14 mouse cellular contexts compared by ENCODE assay signal in the genomic region with DNA sequence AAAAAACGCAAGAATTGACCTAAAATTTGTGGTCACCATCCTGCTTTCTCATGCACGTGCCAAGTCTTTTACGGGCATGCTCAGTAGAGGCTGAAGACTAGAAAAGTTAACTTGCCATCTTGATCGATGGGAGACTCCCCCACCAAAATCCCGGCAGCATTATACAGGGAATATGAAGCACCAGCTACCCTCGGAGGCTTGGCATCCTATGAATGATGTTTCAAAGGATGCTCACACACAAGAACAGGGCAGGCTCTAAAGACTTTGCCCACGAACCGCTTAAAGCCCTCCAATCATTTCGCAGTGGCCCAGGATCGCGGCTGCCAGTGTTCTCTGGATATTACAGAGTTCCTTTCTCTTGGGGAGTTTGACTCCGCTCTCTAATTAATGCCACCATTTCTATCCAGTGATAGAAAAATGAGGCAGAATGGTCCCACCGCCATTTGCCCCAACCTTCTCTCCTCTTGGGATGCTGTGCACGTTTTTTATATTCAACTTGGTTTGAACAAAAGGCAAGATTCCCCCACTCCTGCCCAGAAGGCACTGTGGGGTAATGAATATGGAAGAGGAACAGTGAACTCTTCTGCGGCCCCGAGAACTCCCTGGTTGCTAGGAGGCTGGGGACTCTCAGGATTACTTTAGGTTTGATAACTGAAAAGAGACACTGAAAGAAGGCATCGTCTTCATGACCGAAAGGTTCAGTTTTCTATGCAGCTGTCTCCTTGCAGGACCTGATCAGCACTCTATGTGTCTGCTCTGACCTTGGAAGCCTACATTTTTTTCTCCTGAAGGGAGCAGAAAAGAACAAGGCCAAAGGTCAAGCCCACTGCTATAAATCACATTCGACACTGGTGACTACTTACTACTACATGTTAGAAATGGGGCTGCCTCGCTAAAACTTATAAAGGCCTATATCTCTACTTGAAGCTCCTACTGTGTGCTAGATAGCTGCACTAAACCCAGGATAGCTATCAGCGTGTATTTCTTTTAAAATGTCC.
DNase-seq lines count a peak whose midpoint lies in the region; ATAC-seq and TF ChIP-seq lines count a peak whose summit lies in the region.
"Had no signal": no experiment of that assay in that cellular context is flagged by ENCODE, and none has a peak within 500 bp of the region (broad histone marks: within the 10 kb centered on the region; RNA-seq: fewer than 3 reads in every experiment).

No protein-coding gene starts in this region.

- no peaks in the 10 kb centered on the region for H3K9me3 ChIP-seq in forebrain, embryonic 10.5 days
- no peaks in the 10 kb centered on the region for H3K9me3 ChIP-seq in hindbrain, embryonic 15.5 days
- H3K9me3 ChIP-seq in midbrain, embryonic 16.5 days (replicated peaks; ENCODE audit: control insufficient read depth, low read length, poor library complexity, severe bottlenecking) = no peaks in the 10 kb centered on the region

- DNase-seq in brain, embryonic 14.5 days (ENCODE audit: low read depth) = peak; percentile 91
- DNase-seq in forebrain, embryonic 10.5 days (ENCODE audit: extremely low spot score, low spot score) = peak; percentile 22
- DNase-seq in layer of hippocampus, adult 11-12 months (ENCODE audit: low spot score) = no peak
- no peak for DNase-seq in kidney, postnatal 4 days
- DNase-seq in right cerebral cortex, postnatal 10 days (ENCODE audit: low spot score in 2 of 2) = no peak
- DNase-seq: cerebellum, adult 8-10 months; heart, postnatal 14 days; kidney, adult 8-10 months; layer of hippocampus, postnatal 36 days; lung, postnatal 4 days had no signal

- no peak for ATAC-seq in hindbrain, embryonic 15.5 days (ENCODE audit: low FRiP score, low read depth)
- no peak for ATAC-seq in midbrain, embryonic 16.5 days
- no peak for ATAC-seq in inflammation-experienced regulatory T-cells, adult 6 months
- ATAC-seq: Patski had no signal

- 67% methylated on average over 21 of the region's 21 CpGs for WGBS in forebrain, embryonic 10.5 days
- 14% methylated on average over 21 of the region's 21 CpGs for WGBS in hindbrain, embryonic 15.5 days
- WGBS in midbrain, embryonic 16.5 days = 14% methylated on average over 21 of the region's 21 CpGs

- peak overlapping the region; percentile 81 for H3K4me2 ChIP-seq in hindbrain, embryonic 15.5 days
- peak overlapping the region; percentile 92 for H3K4me2 ChIP-seq in midbrain, embryonic 16.5 days (ENCODE audit: low read length)

- no peak for TF ChIP-seq CTCF in brain, embryonic 14.5 days (IDR thresholded peaks at IDR 0.05; ENCODE audit: borderline replicate concordance, extremely low read depth, insufficient read depth, insufficient read length)

- H3K27me3 ChIP-seq in forebrain, embryonic 10.5 days (ENCODE audit: poor library complexity, severe bottlenecking) = no peaks in the 10 kb centered on the region
- no peaks in the 10 kb centered on the region for H3K27me3 ChIP-seq in hindbrain, embryonic 15.5 days
- H3K27me3 ChIP-seq in midbrain, embryonic 16.5 days (ENCODE audit: control insufficient read depth, insufficient read depth, low read depth, low read length) = no peaks in the 10 kb centered on the region
- H3K27me3 ChIP-seq: Patski had no signal

- H3K4me3 ChIP-seq in forebrain, embryonic 10.5 days = peak overlapping the region; percentile 94
- H3K4me3 ChIP-seq in hindbrain, embryonic 15.5 days = peak overlapping the region; percentile 59
- peak overlapping the region; percentile 91 for H3K4me3 ChIP-seq in midbrain, embryonic 16.5 days (ENCODE audit: low read depth, low read length)

- H3K36me3 ChIP-seq in forebrain, embryonic 10.5 days (replicated peaks) = peaks cover 28% of the 10 kb centered on the region
- H3K36me3 ChIP-seq in hindbrain, embryonic 15.5 days = no peaks in the 10 kb centered on the region
- H3K36me3 ChIP-seq in midbrain, embryonic 16.5 days (ENCODE audit: control insufficient read depth, insufficient read depth, low read length) = no peaks in the 10 kb centered on the region

- peaks cover 81% of the 10 kb centered on the region for H3K4me1 ChIP-seq in forebrain, embryonic 10.5 days
- H3K4me1 ChIP-seq in hindbrain, embryonic 15.5 days (replicated peaks) = peaks cover 68% of the 10 kb centered on the region
- peaks cover 56% of the 10 kb centered on the region for H3K4me1 ChIP-seq in midbrain, embryonic 16.5 days (ENCODE audit: control insufficient read depth, insufficient read depth, low read length)

- peak overlapping the region; percentile 63 for H3K27ac ChIP-seq in forebrain, embryonic 10.5 days
- H3K27ac ChIP-seq in hindbrain, embryonic 15.5 days (replicated peaks) = peak overlapping the region; percentile 60
- peak overlapping the region; percentile 73 for H3K27ac ChIP-seq in midbrain, embryonic 16.5 days (ENCODE audit: low read length)

- peak overlapping the region; percentile 15; the same call in 1 of the 2 replicates for H3K9ac ChIP-seq in hindbrain, embryonic 15.5 days
- H3K9ac ChIP-seq in midbrain, embryonic 16.5 days (ENCODE audit: low read depth, low read length) = peak overlapping the region; percentile 53

- no peak for TF ChIP-seq POLR2A in brain, embryonic 14.5 days (IDR thresholded peaks at IDR 0.05; ENCODE audit: borderline replicate concordance, extremely low read depth, insufficient read depth, insufficient read length, poor library complexity, severe bottlenecking)

Comparison
In these comparisons a context has a peak if more than half of its experiments do, and no peak if none do; other contexts are left out.
1. DNase-seq: peak in brain, embryonic 14.5 days (single experiment) and forebrain, embryonic 10.5 days (single experiment); none in layer of hippocampus, adult 11-12 months (single experiment), kidney, postnatal 4 days (0 of 2) and right cerebral cortex, postnatal 10 days (0 of 2).
2. Peak in every context shown above with its lines, with median percentiles within 50 percentile points of each other: H3K27ac ChIP-seq and H3K4me3 ChIP-seq.